Mouse (Mus musculus): ENCODE data around the gene Cep250. TPM values are rescaled to one million over a fixed set of nuclear protein-coding genes. Genes with fewer than 3 reads are reported as not detected.

The Cep250 gene
- polyA plus RNA-seq, 1 experiment = not detected

GRCm38 (mm10) chr2:155941697-155942442, 14.4 kb upstream of the Cep250 start:
- TF ChIP-seq CTCF (IDR thresholded peaks at IDR 0.05; ENCODE audit: insufficient read depth, low read depth, low read length) (no peak), POLR2A (IDR thresholded peaks at IDR 0.05; ENCODE audit: insufficient read depth, low read depth, low read length) (no peak)
- Histone ChIP-seq H3K27ac (ENCODE audit: insufficient read depth, low read depth, low read length) (no peak overlapping the region), H3K4me3 (ENCODE audit: insufficient read depth, low read depth, low read length) (no peak overlapping the region), H3K4me1 (ENCODE audit: control insufficient read depth, insufficient read depth, low read length) (peaks cover 10% of the 10 kb centered on the region)
- 89% methylated on average over 40 of the region's 40 CpGs for WGBS

GRCm38 (mm10) chr2:155943463-155943862, 12.8 kb upstream of the Cep250 start:
- WGBS = 11% methylated on average over 8 of the region's 8 CpGs
- Histone ChIP-seq H3K4me3 (ENCODE audit: insufficient read depth, low read depth, low read length) (no peak overlapping the region), H3K27ac (ENCODE audit: insufficient read depth, low read depth, low read length) (no peak overlapping the region), H3K4me1 (ENCODE audit: control insufficient read depth, insufficient read depth, low read length) (peaks cover 10% of the 10 kb centered on the region)
- no peak for TF ChIP-seq POLR2A (IDR thresholded peaks at IDR 0.05; ENCODE audit: insufficient read depth, low read depth, low read length)
- TF ChIP-seq CTCF (IDR thresholded peaks at IDR 0.05; ENCODE audit: insufficient read depth, low read depth, low read length) = no peak

- Histone ChIP-seq H3K27ac (ENCODE audit: insufficient read depth, low read depth, low read length) (no peak overlapping the region), H3K4me3 (ENCODE audit: insufficient read depth, low read depth, low read length) (no peak overlapping the region), H3K4me1 (ENCODE audit: control insufficient read depth, insufficient read depth, low read length) (peaks cover 15% of the 10 kb centered on the region)
- WGBS = 78% methylated on average over 4 of the region's 4 CpGs
- TF ChIP-seq CTCF (IDR thresholded peaks at IDR 0.05; ENCODE audit: insufficient read depth, low read depth, low read length) = no peak
- no peak for TF ChIP-seq POLR2A (IDR thresholded peaks at IDR 0.05; ENCODE audit: insufficient read depth, low read depth, low read length)
These were observed 11.6 kb upstream of the Cep250 start for GRCm38 (mm10) chr2:155944685-155945084.

GRCm38 (mm10) chr2:155945124-155945523, 11.1 kb upstream of the Cep250 start, which contains the start of gene Gdf5:
Gene Gdf5, minus strand, starts transcription at chr2:155945367.
- Histone ChIP-seq H3K4me1 (ENCODE audit: control insufficient read depth, insufficient read depth, low read length) (peaks cover 19% of the 10 kb centered on the region), H3K27ac (ENCODE audit: insufficient read depth, low read depth, low read length) (no peak within 1 kb of the TSS), H3K4me3 (ENCODE audit: insufficient read depth, low read depth, low read length) (no peak within 1 kb of the TSS; the same call in 1 of the 2 replicates)
- TF ChIP-seq CTCF (IDR thresholded peaks at IDR 0.05; ENCODE audit: insufficient read depth, low read depth, low read length) (no peak), POLR2A (IDR thresholded peaks at IDR 0.05; ENCODE audit: insufficient read depth, low read depth, low read length) (no peak)
- WGBS = 9% methylated on average over 13 of the region's 13 CpGs

GRCm38 (mm10) chr2:155945580-155945979, 10.7 kb upstream of the Cep250 start:
- Histone ChIP-seq H3K27ac (ENCODE audit: insufficient read depth, low read depth, low read length) (no peak overlapping the region), H3K4me1 (ENCODE audit: control insufficient read depth, insufficient read depth, low read length) (peaks cover 20% of the 10 kb centered on the region), H3K4me3 (ENCODE audit: insufficient read depth, low read depth, low read length) (no peak overlapping the region)
- WGBS = 47% methylated on average over 5 of the region's 5 CpGs
- TF ChIP-seq POLR2A (IDR thresholded peaks at IDR 0.05; ENCODE audit: insufficient read depth, low read depth, low read length) = no peak
- no peak for TF ChIP-seq CTCF (IDR thresholded peaks at IDR 0.05; ENCODE audit: insufficient read depth, low read depth, low read length)

- 4% methylated on average over 7 of the region's 7 CpGs for WGBS
- Histone ChIP-seq H3K4me3 (ENCODE audit: insufficient read depth, low read depth, low read length) (no peak overlapping the region), H3K4me1 (ENCODE audit: control insufficient read depth, insufficient read depth, low read length) (peaks cover 20% of the 10 kb centered on the region), H3K27ac (ENCODE audit: insufficient read depth, low read depth, low read length) (no peak overlapping the region)
- peak; percentile 63 for TF ChIP-seq CTCF (IDR thresholded peaks at IDR 0.05; ENCODE audit: insufficient read depth, low read depth, low read length)
- no peak for TF ChIP-seq POLR2A (IDR thresholded peaks at IDR 0.05; ENCODE audit: insufficient read depth, low read depth, low read length)
These were observed 10.2 kb upstream of the Cep250 start for GRCm38 (mm10) chr2:155946069-155946468.

GRCm38 (mm10) chr2:155946499-155946898, 9.8 kb upstream of the Cep250 start:
- no peak overlapping the region for H3K4me3 ChIP-seq (ENCODE audit: insufficient read depth, low read depth, low read length)
- H3K4me1 ChIP-seq (ENCODE audit: control insufficient read depth, insufficient read depth, low read length) = peaks cover 20% of the 10 kb centered on the region
- H3K27ac ChIP-seq (ENCODE audit: insufficient read depth, low read depth, low read length) = no peak overlapping the region
- 29% methylated on average over 4 of the region's 4 CpGs for WGBS
- no peak for TF ChIP-seq CTCF (IDR thresholded peaks at IDR 0.05; ENCODE audit: insufficient read depth, low read depth, low read length)
- TF ChIP-seq POLR2A (IDR thresholded peaks at IDR 0.05; ENCODE audit: insufficient read depth, low read depth, low read length) = no peak

GRCm38 (mm10) chr2:155947390-155948002, 8.8 kb upstream of the Cep250 start:
- TF ChIP-seq POLR2A (IDR thresholded peaks at IDR 0.05; ENCODE audit: insufficient read depth, low read depth, low read length) (no peak), CTCF (IDR thresholded peaks at IDR 0.05; ENCODE audit: insufficient read depth, low read depth, low read length) (no peak)
- Histone ChIP-seq H3K4me3 (ENCODE audit: insufficient read depth, low read depth, low read length) (no peak overlapping the region), H3K4me1 (ENCODE audit: control insufficient read depth, insufficient read depth, low read length) (peaks cover 20% of the 10 kb centered on the region), H3K27ac (ENCODE audit: insufficient read depth, low read depth, low read length) (no peak overlapping the region)
- WGBS = 52% methylated on average over 5 of the region's 5 CpGs

GRCm38 (mm10) chr2:155949362-155949761, 6.9 kb upstream of the Cep250 start:
- Histone ChIP-seq H3K27ac (ENCODE audit: insufficient read depth, low read depth, low read length) (no peak overlapping the region), H3K4me3 (ENCODE audit: insufficient read depth, low read depth, low read length) (no peak overlapping the region), H3K4me1 (ENCODE audit: control insufficient read depth, insufficient read depth, low read length) (peaks cover 17% of the 10 kb centered on the region)
- 23% methylated on average over 6 of the region's 6 CpGs for WGBS
- no peak for TF ChIP-seq CTCF (IDR thresholded peaks at IDR 0.05; ENCODE audit: insufficient read depth, low read depth, low read length)
- no peak for TF ChIP-seq POLR2A (IDR thresholded peaks at IDR 0.05; ENCODE audit: insufficient read depth, low read depth, low read length)

Measured in olfactory bulb, adult 2 months (tissue).